ENCODE assay signal across 8 mouse cellular contexts in the genomic region with DNA sequence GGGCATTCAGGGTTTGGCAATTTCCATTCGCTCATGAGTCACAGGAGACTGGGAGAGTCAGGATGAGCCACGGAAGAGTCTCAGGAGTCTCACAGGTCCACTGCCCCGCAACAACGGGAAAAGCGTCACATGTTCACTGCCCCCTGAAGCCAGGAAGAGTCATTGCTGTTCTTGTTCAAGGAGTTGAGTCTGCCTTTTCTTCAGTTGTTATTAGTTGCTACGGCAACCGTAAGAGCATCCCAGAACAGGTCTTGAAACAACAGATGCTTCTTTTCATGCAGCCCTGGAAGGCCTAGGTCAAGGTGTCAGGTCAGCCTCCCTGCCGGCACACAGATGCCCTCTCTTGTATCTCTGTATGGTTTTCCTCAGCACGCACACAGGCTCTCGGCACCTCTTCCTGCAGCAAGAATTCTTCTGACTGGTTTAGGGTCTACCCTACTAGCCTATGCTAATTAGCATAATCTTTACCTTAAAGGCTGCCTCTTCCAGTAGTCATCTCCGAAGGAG. TPM values are rescaled to one million over a fixed set of nuclear protein-coding genes. Genes with fewer than 3 reads are reported as not detected.
A peak's percentile ranks its signal among the peaks of the same experiment; 100 is the strongest.
DNase-seq lines count a peak whose midpoint lies in the region; ATAC-seq lines count a peak whose summit lies in the region.

No protein-coding gene starts in this region.

- H3K9ac ChIP-seq in kidney, embryonic 15.5 days: no peak overlapping the region
- H3K9ac ChIP-seq in hindbrain, embryonic 16.5 days (ENCODE audit: low read depth, low read length): no peak overlapping the region
- H3K9ac ChIP-seq in neural tube, embryonic 14.5 days (replicated peaks; ENCODE audit: low read depth, low read length): no peak overlapping the region

- no peaks in the 10 kb centered on the region; the same call in 1 of the 2 replicates for H3K36me3 ChIP-seq in kidney, embryonic 15.5 days
- H3K36me3 ChIP-seq in hindbrain, embryonic 16.5 days (ENCODE audit: control insufficient read depth, insufficient read depth, low read length): no peaks in the 10 kb centered on the region
- no peaks in the 10 kb centered on the region for H3K36me3 ChIP-seq in neural tube, embryonic 14.5 days (ENCODE audit: control insufficient read depth, insufficient read depth, low read length)

- H3K4me3 ChIP-seq in kidney, embryonic 15.5 days (replicated peaks): no peak overlapping the region
- no peak overlapping the region for H3K4me3 ChIP-seq in hindbrain, embryonic 16.5 days (ENCODE audit: low read length)
- H3K4me3 ChIP-seq in neural tube, embryonic 14.5 days (ENCODE audit: low read depth, low read length): no peak overlapping the region

- H3K4me1 ChIP-seq in kidney, embryonic 15.5 days: peaks cover 65% of the 10 kb centered on the region
- H3K4me1 ChIP-seq in hindbrain, embryonic 16.5 days (ENCODE audit: control insufficient read depth, insufficient read depth, low read depth, low read length): peaks cover 29% of the 10 kb centered on the region
- H3K4me1 ChIP-seq in neural tube, embryonic 14.5 days (ENCODE audit: control insufficient read depth, insufficient read depth, low read length): peaks cover 28% of the 10 kb centered on the region

- peak overlapping the region; percentile 8; the same call in 1 of the 2 replicates for H3K4me2 ChIP-seq in kidney, embryonic 15.5 days
- 0 out of 2 replicates have a peak overlapping the region, but pooled peaks have one; percentile 0 for H3K4me2 ChIP-seq in hindbrain, embryonic 16.5 days (ENCODE audit: low read length)
- H3K4me2 ChIP-seq in neural tube, embryonic 14.5 days (ENCODE audit: low read depth, low read length): no peak overlapping the region

- H3K27me3 ChIP-seq in kidney, embryonic 15.5 days: no peaks in the 10 kb centered on the region
- no peaks in the 10 kb centered on the region for H3K27me3 ChIP-seq in hindbrain, embryonic 16.5 days (replicated peaks; ENCODE audit: control insufficient read depth, insufficient read depth, low read length)
- H3K27me3 ChIP-seq in neural tube, embryonic 14.5 days (ENCODE audit: control insufficient read depth, insufficient read depth, low read length): no peaks in the 10 kb centered on the region

- 30% methylated on average over 11 of the region's 11 CpGs for WGBS in kidney, embryonic 15.5 days
- 17% methylated on average over 11 of the region's 11 CpGs for WGBS in hindbrain, embryonic 16.5 days
- WGBS in neural tube, embryonic 14.5 days: 16% methylated on average over 11 of the region's 11 CpGs

- peak overlapping the region; percentile 91 for H3K27ac ChIP-seq in kidney, embryonic 15.5 days
- H3K27ac ChIP-seq in hindbrain, embryonic 16.5 days (ENCODE audit: low read depth, low read length): no peak overlapping the region
- H3K27ac ChIP-seq in neural tube, embryonic 14.5 days (ENCODE audit: low read depth, low read length): no peak overlapping the region

- no peak for DNase-seq in kidney, adult 18-20 months
- peak; percentile 88 for DNase-seq in embryo, embryonic 10 days (ENCODE audit: low spot score)
- DNase-seq in testis, postnatal 10 days (ENCODE audit: low spot score): no peak
- DNase-seq in frontal cortex, adult 2 months (ENCODE audit: extremely low spot score in 1 of 2, low spot score in 1 of 2): no peak
- DNase-seq in layer of hippocampus, adult 18-20 months (ENCODE audit: low spot score in 2 of 2): no peak

- H3K9me3 ChIP-seq in kidney, embryonic 15.5 days (replicated peaks): no peaks in the 10 kb centered on the region
- H3K9me3 ChIP-seq in hindbrain, embryonic 16.5 days (ENCODE audit: control insufficient read depth, low read length): no peaks in the 10 kb centered on the region
- H3K9me3 ChIP-seq in neural tube, embryonic 14.5 days (ENCODE audit: control insufficient read depth, low read length): no peaks in the 10 kb centered on the region

- no peak; the same call in 1 of the 2 replicates for ATAC-seq in kidney, embryonic 15.5 days (replicated peaks; ENCODE audit: low FRiP score)
- ATAC-seq in hindbrain, embryonic 16.5 days: peak; percentile 18
- peak; percentile 34 for ATAC-seq in neural tube, embryonic 14.5 days (ENCODE audit: low read depth)

RNA-seq across cellular contexts. Expression of a gene that starts 36.9 kb away (rescaled TPM):
- 54.0 and 54.5 TPM in 2 replicates for polyA plus RNA-seq in kidney, embryonic 15.5 days (2015; fragmentation: Nextera tagmentation; extraction: Ambion mirVana)
- polyA plus RNA-seq in hindbrain, embryonic 16.5 days (2015; fragmentation: Nextera tagmentation; extraction: Ambion mirVana): 25.0 and 30.6 TPM in 2 replicates
- 32.3 and 36.8 TPM in 2 replicates for polyA plus RNA-seq in neural tube, embryonic 14.5 days (2014; fragmentation: Nextera tagmentation; extraction: Ambion mirVana)
- polyA plus RNA-seq in frontal cortex, adult 2 months (2012; rRNA removed): 23.8 and 27.7 TPM in 2 replicates
- 10 to 100 TPM; 20.6 to 27.4 TPM for total RNA-seq in layer of hippocampus, adult 18-20 months (2021)
